In genomic region chr13:43612040-43612439, GRCm38 (mm10) we compare ENCODE assay signal across 21 mouse cellular contexts. TPM values are rescaled to one million over a fixed set of nuclear protein-coding genes. Genes with fewer than 3 reads are reported as not detected.
A peak's percentile ranks its signal among the peaks of the same experiment; 100 is the strongest.
DNase-seq lines count a peak whose midpoint lies in the region; ATAC-seq lines count a peak whose summit lies in the region.
"Had no signal": no experiment of that assay in that cellular context is flagged by ENCODE, and none has a peak within 500 bp of the region (broad histone marks: within the 10 kb centered on the region; RNA-seq: fewer than 3 reads in every experiment).

No protein-coding gene starts in this region.

- no peaks in the 10 kb centered on the region for H3K9me3 ChIP-seq in embryonic facial prominence, embryonic 11.5 days (replicated peaks; ENCODE audit: control insufficient read depth, low read length)
- H3K9me3 ChIP-seq in embryonic facial prominence, embryonic 10.5 days: no peaks in the 10 kb centered on the region
- no peaks in the 10 kb centered on the region for H3K9me3 ChIP-seq in limb, embryonic 11.5 days (ENCODE audit: control insufficient read depth, low read length)
- no peaks in the 10 kb centered on the region for H3K9me3 ChIP-seq in limb, embryonic 10.5 days (replicated peaks)
- H3K9me3 ChIP-seq in embryonic facial prominence, embryonic 12.5 days: no peaks in the 10 kb centered on the region
- no peaks in the 10 kb centered on the region for H3K9me3 ChIP-seq in embryonic facial prominence, embryonic 13.5 days
- no peaks in the 10 kb centered on the region for H3K9me3 ChIP-seq in forebrain, embryonic 16.5 days (ENCODE audit: control insufficient read depth, low read length)
- H3K9me3 ChIP-seq: embryonic facial prominence, embryonic 15.5 days; forebrain, embryonic 10.5 days; forebrain, embryonic 12.5 days had no signal

- H3K36me3 ChIP-seq in embryonic facial prominence, embryonic 11.5 days (replicated peaks; ENCODE audit: control insufficient read depth, insufficient read depth, low read depth, low read length): no peaks in the 10 kb centered on the region; the same call in 1 of the 2 replicates
- no peaks in the 10 kb centered on the region for H3K36me3 ChIP-seq in embryonic facial prominence, embryonic 10.5 days (replicated peaks)
- no peaks in the 10 kb centered on the region for H3K36me3 ChIP-seq in limb, embryonic 11.5 days (ENCODE audit: control insufficient read depth, insufficient read depth, low read length)
- no peaks in the 10 kb centered on the region for H3K36me3 ChIP-seq in limb, embryonic 10.5 days
- no peaks in the 10 kb centered on the region for H3K36me3 ChIP-seq in embryonic facial prominence, embryonic 12.5 days
- H3K36me3 ChIP-seq in embryonic facial prominence, embryonic 13.5 days: no peaks in the 10 kb centered on the region
- no peaks in the 10 kb centered on the region for H3K36me3 ChIP-seq in forebrain, embryonic 16.5 days (ENCODE audit: control insufficient read depth, insufficient read depth)
- H3K36me3 ChIP-seq: embryonic facial prominence, embryonic 15.5 days; forebrain, embryonic 10.5 days; forebrain, embryonic 12.5 days had no signal

- no peak for ATAC-seq in embryonic facial prominence, embryonic 11.5 days (replicated peaks; ENCODE audit: insufficient number of reproducible peaks, low FRiP score, low TSS enrichment, low read depth)
- ATAC-seq in limb, embryonic 11.5 days (ENCODE audit: insufficient number of reproducible peaks, low FRiP score, low TSS enrichment, low read depth): no peak
- ATAC-seq in embryonic facial prominence, embryonic 12.5 days (ENCODE audit: insufficient number of reproducible peaks, insufficient read depth, low FRiP score, low TSS enrichment): no peak
- no peak for ATAC-seq in embryonic facial prominence, embryonic 13.5 days (ENCODE audit: insufficient number of reproducible peaks, insufficient read depth, low FRiP score, low TSS enrichment, low read depth)
- no peak for ATAC-seq in forebrain, embryonic 16.5 days
- ATAC-seq: forebrain, embryonic 14.5 days; forebrain, postnatal 0 days had no signal

- WGBS in embryonic facial prominence, embryonic 11.5 days: 63% methylated on average over 6 of the region's 6 CpGs
- WGBS in embryonic facial prominence, embryonic 10.5 days: 74% methylated on average over 6 of the region's 6 CpGs
- 74% methylated on average over 6 of the region's 6 CpGs for WGBS in limb, embryonic 11.5 days
- 80% methylated on average over 6 of the region's 6 CpGs for WGBS in limb, embryonic 10.5 days
- WGBS in embryonic facial prominence, embryonic 12.5 days: 49% methylated on average over 6 of the region's 6 CpGs
- WGBS in embryonic facial prominence, embryonic 13.5 days: 36% methylated on average over 6 of the region's 6 CpGs
- 85% methylated on average over 6 of the region's 6 CpGs for WGBS in forebrain, embryonic 16.5 days

- H3K9ac ChIP-seq in embryonic facial prominence, embryonic 11.5 days (replicated peaks; ENCODE audit: low read length): no peak overlapping the region
- H3K9ac ChIP-seq in limb, embryonic 11.5 days (ENCODE audit: low read length): no peak overlapping the region
- H3K9ac ChIP-seq in embryonic facial prominence, embryonic 12.5 days: no peak overlapping the region
- no peak overlapping the region for H3K9ac ChIP-seq in embryonic facial prominence, embryonic 13.5 days
- no peak overlapping the region for H3K9ac ChIP-seq in forebrain, embryonic 16.5 days (replicated peaks; ENCODE audit: low read depth, low read length)
- H3K9ac ChIP-seq: embryonic facial prominence, embryonic 15.5 days; forebrain, embryonic 12.5 days; forebrain, postnatal 0 days had no signal

- H3K4me3 ChIP-seq in embryonic facial prominence, embryonic 11.5 days (ENCODE audit: low read depth, low read length): no peak overlapping the region
- no peak overlapping the region for H3K4me3 ChIP-seq in embryonic facial prominence, embryonic 10.5 days
- H3K4me3 ChIP-seq in limb, embryonic 11.5 days (ENCODE audit: low read depth, low read length): no peak overlapping the region
- H3K4me3 ChIP-seq in limb, embryonic 10.5 days: no peak overlapping the region
- no peak overlapping the region for H3K4me3 ChIP-seq in embryonic facial prominence, embryonic 12.5 days
- H3K4me3 ChIP-seq in embryonic facial prominence, embryonic 13.5 days: no peak overlapping the region
- H3K4me3 ChIP-seq in forebrain, embryonic 16.5 days (replicated peaks; ENCODE audit: low read length): no peak overlapping the region
- H3K4me3 ChIP-seq: embryonic facial prominence, embryonic 15.5 days; erythroblast, embryonic 14.5 days; forebrain, embryonic 10.5 days; forebrain, embryonic 12.5 days had no signal

- H3K4me1 ChIP-seq in embryonic facial prominence, embryonic 11.5 days (ENCODE audit: control insufficient read depth, insufficient read depth, low read length): no peaks in the 10 kb centered on the region
- peaks cover 25% of the 10 kb centered on the region for H3K4me1 ChIP-seq in embryonic facial prominence, embryonic 10.5 days
- H3K4me1 ChIP-seq in limb, embryonic 11.5 days (ENCODE audit: control insufficient read depth, insufficient read depth, low read length): peaks cover 8% of the 10 kb centered on the region; the same call in 1 of the 2 replicates
- H3K4me1 ChIP-seq in limb, embryonic 10.5 days: peaks cover 20% of the 10 kb centered on the region
- peaks cover 21% of the 10 kb centered on the region for H3K4me1 ChIP-seq in embryonic facial prominence, embryonic 12.5 days
- H3K4me1 ChIP-seq in embryonic facial prominence, embryonic 13.5 days: peaks cover 20% of the 10 kb centered on the region
- H3K4me1 ChIP-seq in forebrain, embryonic 16.5 days (replicated peaks; ENCODE audit: control insufficient read depth, insufficient read depth, low read length): peaks cover 13% of the 10 kb centered on the region

- peak; percentile 67 for DNase-seq in embryonic facial prominence, embryonic 11.5 days (ENCODE audit: low spot score)
- DNase-seq in embryonic facial prominence, embryonic 10.5 days (ENCODE audit: low spot score): no peak
- DNase-seq in limb, embryonic 11.5 days (ENCODE audit: low spot score): peak; percentile 6
- no peak for DNase-seq in limb, embryonic 10.5 days (ENCODE audit: low spot score)
- no peak for DNase-seq in layer of hippocampus, postnatal 10 days (ENCODE audit: low spot score in 2 of 2)
- DNase-seq: adrenal gland, adult 2 months; adrenal gland, postnatal 14 days; adrenal gland, postnatal 36 days; cerebellum, adult 18-20 months; cerebellum, adult 9-10 months; cerebellum, postnatal 10 days; cerebellum, postnatal 25 days; forebrain, postnatal 0 days had no signal

- H3K27me3 ChIP-seq in embryonic facial prominence, embryonic 11.5 days (ENCODE audit: control insufficient read depth, insufficient read depth, low read length): no peaks in the 10 kb centered on the region
- H3K27me3 ChIP-seq in embryonic facial prominence, embryonic 10.5 days (replicated peaks; ENCODE audit: low read depth, poor library complexity, severe bottlenecking): peaks cover 7% of the 10 kb centered on the region
- 0 out of 2 replicates have a peak, but pooled peaks cover 3% of the 10 kb centered on the region for H3K27me3 ChIP-seq in limb, embryonic 11.5 days (ENCODE audit: control insufficient read depth, insufficient read depth, low read length)
- peaks cover 9% of the 10 kb centered on the region for H3K27me3 ChIP-seq in limb, embryonic 10.5 days (ENCODE audit: low read depth, poor library complexity, severe bottlenecking)
- H3K27me3 ChIP-seq in embryonic facial prominence, embryonic 12.5 days: no peaks in the 10 kb centered on the region
- H3K27me3 ChIP-seq in embryonic facial prominence, embryonic 13.5 days: no peaks in the 10 kb centered on the region
- no peaks in the 10 kb centered on the region for H3K27me3 ChIP-seq in forebrain, embryonic 16.5 days (replicated peaks; ENCODE audit: control insufficient read depth, insufficient read depth, low read length)
- H3K27me3 ChIP-seq: embryonic facial prominence, embryonic 15.5 days had no signal

- no peak overlapping the region for H3K4me2 ChIP-seq in embryonic facial prominence, embryonic 11.5 days (ENCODE audit: low read depth, low read length)
- H3K4me2 ChIP-seq in limb, embryonic 11.5 days (ENCODE audit: low read depth, severe bottlenecking): no peak overlapping the region
- no peak overlapping the region for H3K4me2 ChIP-seq in embryonic facial prominence, embryonic 12.5 days (replicated peaks)
- H3K4me2 ChIP-seq in embryonic facial prominence, embryonic 13.5 days: no peak overlapping the region
- H3K4me2 ChIP-seq in forebrain, embryonic 16.5 days (ENCODE audit: low read length): no peak overlapping the region
- H3K4me2 ChIP-seq: embryonic facial prominence, embryonic 15.5 days; forebrain, embryonic 12.5 days had no signal

- H3K27ac ChIP-seq in embryonic facial prominence, embryonic 11.5 days (replicated peaks; ENCODE audit: low read depth, low read length): no peak overlapping the region
- no peak overlapping the region; the same call in 1 of the 2 replicates for H3K27ac ChIP-seq in embryonic facial prominence, embryonic 10.5 days (replicated peaks)
- no peak overlapping the region for H3K27ac ChIP-seq in limb, embryonic 11.5 days (replicated peaks; ENCODE audit: low read depth, low read length)
- no peak overlapping the region for H3K27ac ChIP-seq in limb, embryonic 10.5 days
- H3K27ac ChIP-seq in embryonic facial prominence, embryonic 12.5 days: peak overlapping the region; percentile 67
- 0 out of 2 replicates have a peak overlapping the region, but pooled peaks have one; percentile 11 for H3K27ac ChIP-seq in embryonic facial prominence, embryonic 13.5 days
- H3K27ac ChIP-seq in forebrain, embryonic 16.5 days (ENCODE audit: low read length): no peak overlapping the region
- H3K27ac ChIP-seq: embryonic facial prominence, embryonic 15.5 days; forebrain, embryonic 10.5 days; forebrain, embryonic 12.5 days had no signal

RNA-seq across cellular contexts. Expression of gene Rnf182, which starts 3.5 kb away (rescaled TPM):
- polyA plus RNA-seq in embryonic facial prominence, embryonic 11.5 days (2014; fragmentation: Nextera tagmentation; extraction: Ambion mirVana): 8.1 and 12.1 TPM in 2 replicates
- polyA plus RNA-seq in embryonic facial prominence, embryonic 10.5 days (2016; fragmentation: Nextera tagmentation; extraction: Ambion mirVana): 5.3 and 7.1 TPM in 2 replicates
- polyA plus RNA-seq in limb, embryonic 11.5 days (2014; fragmentation: Nextera tagmentation; extraction: Ambion mirVana): 5.5 and 5.9 TPM in 2 replicates
- 3.2 and 5.5 TPM in 2 replicates for polyA plus RNA-seq in limb, embryonic 10.5 days (2016; fragmentation: Nextera tagmentation; extraction: Ambion mirVana)
- 11.6 and 12.0 TPM in 2 replicates for polyA plus RNA-seq in embryonic facial prominence, embryonic 12.5 days (2016; fragmentation: Nextera tagmentation; extraction: Ambion mirVana)
- 10.7 and 13.4 TPM in 2 replicates for polyA plus RNA-seq in embryonic facial prominence, embryonic 13.5 days (2015; fragmentation: Nextera tagmentation; extraction: Ambion mirVana)
- total RNA-seq in layer of hippocampus, postnatal 10 days (2021): 10 to 100 TPM; 33.4 to 37.8 TPM
- 51.6 and 56.0 TPM in 2 replicates for polyA plus RNA-seq in forebrain, embryonic 16.5 days (2015; fragmentation: Nextera tagmentation; extraction: Ambion mirVana)
- polyA plus RNA-seq: erythroblast, embryonic 14.5 days had no signal

RNA-seq across cellular contexts. Expression of gene Mcur1, which starts 52.0 kb away (rescaled TPM):
- 12.8 and 14.9 TPM in 2 replicates for polyA plus RNA-seq in embryonic facial prominence, embryonic 11.5 days (2014; fragmentation: Nextera tagmentation; extraction: Ambion mirVana)
- 9.5 and 10.1 TPM in 2 replicates for polyA plus RNA-seq in embryonic facial prominence, embryonic 10.5 days (2016; fragmentation: Nextera tagmentation; extraction: Ambion mirVana)
- polyA plus RNA-seq in limb, embryonic 11.5 days (2014; fragmentation: Nextera tagmentation; extraction: Ambion mirVana): 13.9 and 17.0 TPM in 2 replicates
- 10.6 and 12.1 TPM in 2 replicates for polyA plus RNA-seq in limb, embryonic 10.5 days (2016; fragmentation: Nextera tagmentation; extraction: Ambion mirVana)
- polyA plus RNA-seq in embryonic facial prominence, embryonic 12.5 days (2016; fragmentation: Nextera tagmentation; extraction: Ambion mirVana): 13.5 and 15.0 TPM in 2 replicates
- 13.8 and 16.0 TPM in 2 replicates for polyA plus RNA-seq in embryonic facial prominence, embryonic 13.5 days (2015; fragmentation: Nextera tagmentation; extraction: Ambion mirVana)
- total RNA-seq in layer of hippocampus, postnatal 10 days (2021): 10 to 100 TPM; 19.8 TPM
- 6.9 TPM in 2 replicates for polyA plus RNA-seq in forebrain, embryonic 16.5 days (2015; fragmentation: Nextera tagmentation; extraction: Ambion mirVana)

Comparison
In these comparisons a context has a peak if more than half of its experiments do, and no peak if none do; other contexts are left out.
1. DNase-seq: peak in embryonic facial prominence, embryonic 11.5 days (single experiment) and limb, embryonic 11.5 days (single experiment); none in embryonic facial prominence, embryonic 10.5 days (single experiment), limb, embryonic 10.5 days (single experiment) and layer of hippocampus, postnatal 10 days (0 of 2).
2. H3K27ac ChIP-seq: peak in embryonic facial prominence, embryonic 12.5 days (single experiment) and embryonic facial prominence, embryonic 13.5 days (single experiment); none in embryonic facial prominence, embryonic 11.5 days (single experiment), embryonic facial prominence, embryonic 10.5 days (single experiment), limb, embryonic 11.5 days (single experiment), limb, embryonic 10.5 days (single experiment) and forebrain, embryonic 16.5 days (single experiment).